Mouse (Mus musculus) lung, adult 18-20 months (tissue): Measurements from ENCODE around the gene Srrt.

ENCODE experiments used
- DNase-seq, 2 experiments: peaks; one replicate each; pipeline ENCODE4 v3.0.0; 2022; ENCODE audit warnings: mixed read lengths in 2 of 2

Gene Srrt

DNA sequence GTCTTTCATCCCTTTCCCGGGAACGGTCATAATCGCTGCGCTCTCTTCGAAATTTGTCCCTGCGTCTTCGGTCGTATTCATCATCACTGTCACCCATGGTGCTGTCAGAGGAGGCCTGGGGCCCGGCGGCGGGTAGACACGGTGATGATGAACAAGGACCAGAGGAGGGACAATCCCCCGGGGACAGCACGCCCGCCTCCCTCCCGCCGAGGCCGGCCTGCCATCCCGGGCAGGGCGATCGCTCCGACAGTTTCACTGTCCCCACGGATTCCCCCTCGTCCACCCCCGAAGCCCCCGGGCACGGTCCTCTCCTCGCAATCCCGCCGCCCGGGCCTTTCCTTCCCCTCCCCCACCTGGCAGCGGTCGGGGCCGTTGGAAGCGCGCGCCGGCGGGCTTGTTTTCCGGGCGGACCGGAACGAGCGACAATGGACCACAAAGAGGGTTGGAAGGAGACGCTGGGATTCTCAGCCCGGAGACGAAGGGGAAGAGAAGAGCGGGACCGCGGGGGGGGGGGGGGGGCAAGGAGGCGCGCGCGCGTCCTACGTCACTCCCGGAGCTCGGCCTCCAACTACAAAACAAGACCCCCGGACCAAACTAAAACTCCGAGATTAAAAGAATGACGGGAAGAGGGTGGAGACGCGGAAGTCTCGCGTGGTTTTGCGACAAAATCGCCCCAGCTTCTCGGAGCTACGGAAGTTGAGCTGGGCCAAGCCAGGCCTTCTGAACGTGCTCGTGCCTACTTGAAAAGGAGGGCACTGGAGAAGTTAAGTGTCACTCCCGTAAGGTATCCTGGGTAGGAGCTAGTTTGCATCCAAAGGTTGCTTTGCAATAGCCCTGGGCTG lies at the start of gene Srrt:
TSS of gene Srrt (minus strand) at position 604 of the 842 bp plus-strand sequence.
- peak; percentile 93 to 94 for DNase-seq

DNA sequence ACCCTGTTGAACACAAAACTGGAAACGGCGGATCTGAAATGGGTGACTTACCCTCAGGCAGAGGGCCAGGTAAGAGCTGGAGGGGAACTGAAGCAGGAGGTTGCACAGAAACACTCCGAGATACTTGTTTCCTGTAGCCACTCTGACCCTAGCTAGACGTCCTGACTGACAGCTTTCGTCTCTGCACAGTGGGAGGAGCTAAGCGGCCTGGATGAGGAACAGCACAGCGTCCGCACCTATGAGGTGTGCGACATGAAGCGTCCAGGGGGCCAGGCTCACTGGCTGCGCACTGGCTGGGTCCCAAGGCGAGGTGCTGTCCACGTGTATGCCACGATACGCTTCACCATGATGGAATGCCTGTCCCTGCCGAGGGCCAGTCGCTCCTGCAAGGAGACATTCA lies 46.6 kb upstream of the Srrt start:
- no peak for DNase-seq

DNA sequence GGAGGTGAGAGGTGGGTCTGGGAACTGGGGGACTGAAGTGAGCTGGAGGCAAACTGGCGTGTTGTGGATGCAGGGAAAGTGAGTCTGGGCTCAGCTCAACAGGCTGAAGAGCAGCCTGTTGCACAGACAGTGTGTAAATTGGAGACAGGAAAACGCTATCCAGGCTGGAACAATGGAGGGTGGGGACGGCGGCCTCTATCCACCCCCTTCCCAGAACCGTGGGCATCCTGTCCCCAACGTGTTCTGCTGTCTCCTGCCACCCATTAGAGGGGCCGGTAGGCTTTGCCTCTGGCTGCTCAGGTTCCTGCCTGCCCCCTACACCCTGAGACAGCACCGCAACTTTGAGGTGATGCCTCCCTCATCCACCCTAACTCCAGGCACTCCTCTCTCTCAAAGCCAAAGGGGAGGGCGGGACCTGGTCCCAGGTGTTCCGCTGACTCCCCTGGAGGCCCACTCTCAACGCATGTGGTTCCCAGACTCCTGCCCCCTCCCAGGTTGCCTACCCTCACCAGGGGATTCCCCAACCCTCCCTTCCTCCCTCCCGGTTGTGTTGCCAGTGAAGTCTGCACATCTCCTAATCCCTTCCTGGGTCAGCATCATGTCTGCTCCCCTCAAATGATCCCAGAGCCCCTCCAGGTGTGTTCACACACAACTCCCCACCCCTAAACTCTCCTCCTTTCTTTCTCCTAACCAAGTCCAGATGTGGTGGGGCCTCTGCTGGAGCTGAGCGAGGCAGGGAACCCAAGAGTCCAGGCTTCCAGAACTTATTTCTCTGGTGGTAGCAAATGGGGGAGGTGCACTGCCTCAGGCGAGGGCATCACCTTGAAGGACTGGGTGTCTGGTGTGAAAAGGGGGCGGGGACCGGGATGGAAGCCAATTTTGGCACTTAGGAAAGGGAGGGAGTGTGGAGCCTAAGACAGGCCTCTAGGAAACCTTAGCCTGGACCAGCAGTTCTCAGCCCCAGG lies 44.8 kb upstream of the Srrt start:
- peak; percentile 58 to 66 for DNase-seq

DNA sequence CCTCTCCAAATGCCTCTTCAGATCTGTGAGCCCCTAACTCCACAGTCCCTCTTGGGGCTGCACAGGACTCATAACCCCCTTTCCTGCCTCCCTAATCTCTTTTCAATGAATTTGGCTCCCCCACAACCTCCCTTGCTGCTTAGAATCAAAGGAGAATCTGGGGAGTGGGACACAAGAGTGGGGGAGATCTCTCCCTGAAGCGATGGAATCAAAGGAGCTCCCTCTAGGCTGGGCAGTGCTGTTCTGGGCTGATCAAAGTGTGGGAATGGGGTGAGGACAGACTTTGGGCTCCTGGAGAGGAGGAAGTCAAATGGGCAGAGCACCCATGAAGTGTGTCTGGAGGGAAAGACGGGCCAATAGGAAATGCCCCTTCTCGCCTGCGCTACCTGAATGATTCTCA lies 43.9 kb upstream of the Srrt start:
- no peak for DNase-seq

DNA sequence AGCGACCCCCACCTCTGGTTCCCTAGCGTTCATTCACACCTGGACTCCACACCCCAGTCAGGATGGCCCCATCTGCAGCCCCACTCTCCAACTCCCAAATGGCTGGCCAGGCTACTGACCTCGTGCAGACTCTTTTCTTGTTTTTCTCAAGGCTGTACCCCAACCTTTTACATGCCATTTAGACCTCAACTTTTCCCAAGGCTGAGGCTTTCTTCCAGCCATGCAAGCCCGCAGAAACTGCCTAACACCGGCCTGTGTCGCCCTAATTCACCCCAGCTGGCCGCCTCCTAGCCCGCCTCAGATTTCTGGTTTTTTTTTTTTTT lies 43.5 kb upstream of the Srrt start:
- no peak for DNase-seq

DNA sequence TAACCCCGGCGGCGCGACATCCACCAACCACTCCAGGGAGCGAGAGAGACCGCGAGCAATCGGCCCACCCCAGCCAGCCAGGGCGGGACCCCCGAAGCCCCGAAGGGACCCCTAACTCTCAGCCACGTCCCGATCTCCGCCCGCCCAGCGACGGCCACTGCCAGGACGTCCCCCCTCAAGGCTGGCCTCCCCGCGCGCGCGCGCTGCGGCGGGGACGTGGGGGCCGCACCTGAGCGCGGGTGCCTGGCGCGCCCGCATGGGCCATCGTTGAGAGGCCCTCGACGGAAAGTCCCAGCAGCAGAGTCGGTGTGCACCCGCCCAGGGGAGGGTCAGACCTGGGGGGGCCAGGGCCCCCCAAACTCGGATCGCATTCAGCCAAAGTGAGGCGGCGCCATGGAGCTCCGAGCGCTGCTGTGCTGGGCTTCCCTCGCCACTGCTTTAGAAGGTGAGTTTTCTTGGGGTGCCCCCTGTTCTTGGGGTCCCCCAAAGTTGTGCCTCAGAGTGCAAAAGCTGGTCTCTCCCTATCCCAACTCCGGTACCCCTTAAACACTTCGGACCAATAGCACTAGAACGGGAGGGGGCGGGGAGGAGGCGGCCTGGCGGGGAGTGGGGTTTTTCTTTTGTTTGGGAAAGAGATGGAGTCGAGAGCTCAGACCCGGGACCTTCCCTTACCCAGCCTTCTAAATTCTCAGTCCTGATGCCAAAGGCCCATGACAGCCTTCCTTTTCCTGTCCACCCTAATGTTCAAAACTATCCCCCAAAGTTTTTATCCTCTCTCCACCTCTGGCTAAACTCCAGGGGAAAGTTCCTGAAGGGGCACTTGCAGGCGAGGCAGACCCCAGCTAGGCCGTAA lies 43.0 kb upstream of the Srrt start:
- DNase-seq: no peak

DNA sequence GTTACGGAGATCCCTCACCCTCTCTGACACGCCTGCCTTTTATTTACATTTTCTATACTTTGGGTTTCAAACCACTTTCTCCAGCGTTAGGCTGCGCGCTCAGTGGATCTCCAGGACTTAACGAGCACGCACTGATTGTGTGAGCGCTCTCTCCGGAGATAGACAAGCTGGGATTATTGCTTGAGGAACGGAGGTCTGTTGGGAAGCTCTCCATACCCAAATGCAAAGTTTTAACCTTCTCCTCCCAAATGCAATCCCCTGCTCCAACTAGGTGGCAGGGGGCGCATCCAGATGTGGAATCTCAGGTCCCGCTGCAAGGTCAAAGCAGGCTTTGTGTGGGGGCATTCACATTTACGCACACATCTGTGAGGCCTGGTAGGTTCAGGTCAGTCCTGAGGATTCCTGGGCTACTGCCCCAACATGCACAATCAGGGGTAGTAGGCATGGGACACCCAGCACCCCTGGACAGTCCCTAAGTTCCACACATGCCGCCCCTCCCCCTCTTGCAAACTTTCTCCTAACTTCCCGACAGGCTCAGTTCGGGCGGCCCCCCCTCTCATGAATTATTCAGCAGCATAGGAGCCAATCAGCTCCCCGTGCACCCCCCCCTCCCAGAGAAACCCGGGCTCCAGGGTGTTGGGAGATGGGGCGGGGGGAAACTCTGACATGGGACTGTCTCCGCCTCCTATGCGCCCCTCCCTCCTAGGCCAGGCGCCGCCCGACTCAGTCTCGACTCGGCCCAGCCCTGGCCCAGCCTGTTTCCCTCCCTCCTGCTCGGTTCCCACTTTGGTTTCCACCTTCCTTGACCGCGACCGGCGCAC lies 42.1 kb upstream of the Srrt start, which contains the start of gene Ephb4:
TSS of gene Ephb4 (plus strand) at position 726 of the 821 bp plus-strand sequence.
- DNase-seq: peak; percentile 94 to 96

DNA sequence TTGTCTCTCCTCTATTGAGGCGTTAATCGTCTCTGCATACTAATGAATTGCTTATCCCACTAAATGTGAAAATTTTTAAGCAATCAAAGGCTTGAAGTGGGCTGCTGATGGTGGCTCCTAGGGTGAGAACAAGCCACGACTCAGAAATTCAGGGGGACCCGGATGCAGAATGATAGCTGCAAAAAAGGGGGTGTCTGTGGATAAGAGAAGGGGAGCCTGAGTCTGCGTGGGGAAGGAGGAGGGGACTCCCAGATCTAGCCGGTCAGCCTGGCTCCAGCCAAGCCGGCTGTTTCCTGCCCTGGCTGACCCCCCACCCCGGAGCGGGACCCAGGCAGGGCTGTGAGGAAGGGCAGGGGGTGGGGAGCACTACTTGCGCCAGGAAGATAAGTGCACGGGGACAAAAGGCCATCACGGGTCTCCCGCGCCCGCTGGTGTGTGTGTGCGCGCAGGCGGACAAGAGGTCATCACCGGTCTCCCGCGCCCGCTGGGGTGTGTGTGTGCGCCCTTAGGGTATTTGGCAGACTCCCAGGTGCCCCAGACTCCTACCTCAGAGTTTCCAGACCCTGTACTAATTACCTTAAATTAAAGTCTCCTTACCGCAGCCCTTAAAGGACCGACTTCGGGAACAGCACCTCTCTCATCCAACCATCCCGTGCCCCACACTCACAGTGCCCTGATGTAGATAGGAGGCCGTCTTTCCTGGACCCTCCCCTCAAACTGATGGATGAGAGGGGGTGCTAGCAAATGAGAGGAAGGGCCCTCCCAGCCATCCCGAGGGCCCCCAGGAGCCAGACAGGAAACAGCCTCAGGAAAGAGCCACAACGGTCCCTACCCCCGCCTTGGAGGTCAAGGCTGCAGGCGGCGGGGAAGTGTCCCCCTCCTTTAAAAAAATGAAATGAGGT lies 41.3 kb upstream of the Srrt start:
- peak; percentile 83 to 88 for DNase-seq

DNA sequence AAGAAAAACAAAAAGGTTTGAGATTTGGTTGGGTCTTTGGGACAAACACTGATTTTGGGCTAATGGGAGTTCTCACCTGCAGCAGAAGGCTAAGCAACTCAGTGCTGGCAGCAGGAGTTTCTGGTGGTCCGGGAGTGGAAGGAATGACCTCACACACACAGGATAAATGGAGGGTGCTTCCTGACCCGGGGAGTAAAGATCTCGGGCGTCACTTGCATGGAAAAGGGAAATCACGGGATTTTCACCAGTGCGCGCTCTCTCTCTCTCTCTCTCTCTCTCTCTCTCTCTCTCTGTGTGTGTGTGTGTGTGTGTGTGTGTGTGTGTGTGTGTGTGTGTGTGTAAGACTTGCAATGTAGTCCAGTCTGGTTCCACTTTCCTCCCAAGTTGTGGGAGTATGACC lies 40.4 kb upstream of the Srrt start:
- peak in 1 of 2 experiments; percentile 29 for DNase-seq

DNA sequence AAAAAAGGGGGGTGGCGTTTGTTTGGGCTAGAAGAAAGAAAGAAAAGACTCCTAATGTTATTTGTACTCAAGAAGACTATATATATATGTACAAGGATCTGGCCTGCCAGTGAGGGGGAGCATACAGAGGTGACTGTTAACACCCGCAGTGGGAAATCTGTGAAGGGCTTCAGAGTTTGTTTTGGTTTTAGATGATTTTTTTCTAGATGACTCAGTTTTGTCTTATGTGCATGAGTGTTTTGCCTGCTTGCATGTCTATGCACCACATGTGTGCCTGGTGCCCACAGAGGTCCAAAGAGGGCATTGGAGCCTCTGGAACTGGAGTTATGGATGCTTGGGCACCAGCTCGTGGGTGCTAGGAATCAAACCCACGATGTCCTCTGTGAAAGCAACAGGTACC lies 39.5 kb upstream of the Srrt start:
- DNase-seq: no peak

DNA sequence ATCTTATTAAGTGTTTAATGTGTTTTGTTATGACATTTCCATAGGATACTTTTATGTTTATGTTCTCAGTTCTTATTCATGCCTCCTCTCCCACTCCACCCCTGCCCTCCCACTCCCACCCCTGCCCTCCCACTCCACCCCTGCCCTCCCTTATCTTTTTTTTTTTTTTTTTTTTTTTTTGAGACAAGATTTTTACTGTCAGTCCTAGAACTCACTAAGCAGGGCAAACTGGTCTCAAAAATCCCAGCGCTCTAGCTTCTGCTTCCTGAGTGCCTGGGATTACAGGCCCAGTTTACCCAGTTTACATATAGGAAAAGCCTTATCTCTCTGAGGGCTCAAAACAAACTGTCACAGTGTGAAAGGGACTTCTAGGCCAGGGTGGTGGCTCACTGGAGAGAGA lies 38.9 kb upstream of the Srrt start:
- DNase-seq: no peak

DNA sequence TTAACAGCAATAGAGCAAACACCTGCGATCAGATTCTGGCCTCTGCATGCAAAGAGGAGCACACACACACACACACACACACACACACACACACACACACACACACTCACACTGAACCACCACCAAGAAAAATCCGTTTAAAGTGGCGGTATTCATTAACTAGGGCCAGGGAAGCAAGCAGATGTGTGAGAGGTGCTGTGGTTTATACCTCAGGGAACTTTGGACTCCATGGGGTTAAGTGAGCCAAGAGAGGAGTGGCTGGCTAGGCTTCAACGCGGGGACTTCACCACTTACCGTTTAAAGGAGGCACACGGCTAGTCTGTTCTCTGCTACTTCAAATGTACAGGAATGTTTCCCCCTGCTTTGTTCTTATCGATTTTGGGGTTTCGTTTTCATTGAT lies 38.3 kb upstream of the Srrt start:
- DNase-seq: peak; percentile 33 to 36

DNA sequence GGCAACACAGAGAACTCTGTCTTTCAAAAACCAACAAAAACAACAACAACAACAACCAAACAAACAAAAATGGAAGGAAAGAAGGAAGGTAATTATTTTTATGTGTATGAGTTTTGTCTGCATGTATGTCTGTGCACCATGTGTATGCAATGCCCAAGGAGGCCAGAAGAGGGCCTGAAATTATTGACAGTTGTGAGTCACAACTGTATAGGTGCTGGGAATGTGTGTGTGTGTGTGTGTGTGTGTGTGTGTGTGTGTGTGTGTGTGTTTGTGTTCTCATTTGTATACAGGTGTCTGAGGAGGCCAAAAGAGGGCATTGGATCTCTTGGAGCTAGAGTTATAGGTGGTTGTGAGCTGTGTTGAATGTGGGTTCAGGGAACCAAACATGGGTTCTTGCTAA lies 36.4 kb upstream of the Srrt start:
- no peak for DNase-seq

DNA sequence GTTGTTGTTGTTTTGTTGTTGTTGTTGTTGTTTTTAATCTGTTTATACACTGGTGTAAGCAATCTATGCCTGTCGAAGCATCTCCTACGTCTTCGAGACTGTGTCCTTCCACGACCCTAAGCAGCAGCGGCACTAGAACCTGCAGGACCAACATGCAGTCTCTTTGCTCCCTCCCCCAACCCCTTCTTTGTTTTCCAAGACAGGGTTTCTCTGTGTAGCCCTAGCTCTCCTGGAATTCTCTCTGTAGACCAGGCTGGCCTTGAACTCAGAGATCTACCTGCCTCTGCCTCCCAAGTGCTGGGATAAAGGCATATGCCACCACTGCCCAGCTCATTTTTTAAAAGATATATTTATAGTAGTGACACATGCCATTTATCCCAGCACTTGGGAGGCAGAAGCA lies 35.9 kb upstream of the Srrt start:
- no peak for DNase-seq

DNA sequence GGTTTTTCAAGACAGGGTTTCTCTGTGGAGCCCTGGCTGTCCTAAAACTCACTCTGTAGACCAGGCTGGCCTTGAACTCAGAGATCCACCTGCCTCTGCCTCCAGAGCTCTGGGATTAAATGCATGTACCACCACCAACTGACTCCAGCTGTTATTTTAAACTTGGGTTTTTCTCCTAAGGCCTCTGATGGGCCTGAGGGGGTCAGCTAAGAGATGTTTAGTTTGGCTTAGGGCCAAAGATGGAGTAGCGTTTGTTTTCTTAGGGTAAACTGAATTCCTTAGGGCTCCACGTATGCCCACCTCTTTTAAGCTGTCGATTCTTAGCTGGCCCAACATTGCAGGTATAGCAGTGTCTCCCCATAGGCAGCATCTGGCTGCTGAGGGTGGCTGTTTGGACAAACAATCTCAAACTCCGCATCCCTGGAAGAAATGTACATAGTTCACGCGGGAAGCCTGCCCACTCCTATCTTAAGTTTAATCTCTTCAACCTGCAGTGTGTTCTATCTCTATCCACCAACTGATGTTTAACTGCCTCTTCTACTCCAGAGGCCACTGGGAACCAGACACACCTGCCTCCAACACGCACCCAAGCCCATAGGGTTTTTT lies 35.0 kb upstream of the Srrt start:
- no peak for DNase-seq

DNA sequence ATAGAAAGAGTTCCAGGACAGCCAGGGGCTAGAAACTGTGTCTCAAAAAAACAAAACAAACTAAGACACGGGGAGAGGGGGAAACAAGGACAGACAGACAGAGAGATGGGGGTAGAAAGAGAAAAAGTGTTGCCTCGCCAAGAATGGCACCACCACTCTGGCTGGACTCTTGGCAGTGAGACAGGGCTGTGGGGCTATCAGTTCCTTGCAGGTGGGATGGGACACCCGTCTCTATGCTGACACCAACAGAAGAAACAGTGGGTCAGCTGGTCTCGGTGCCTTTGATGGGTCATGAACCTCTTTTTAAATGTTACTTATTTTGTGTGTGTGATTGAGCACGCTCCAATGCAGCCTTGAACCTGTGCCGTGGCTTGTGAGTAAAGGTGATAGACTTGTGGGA lies 32.7 kb upstream of the Srrt start:
- DNase-seq: no peak

DNA sequence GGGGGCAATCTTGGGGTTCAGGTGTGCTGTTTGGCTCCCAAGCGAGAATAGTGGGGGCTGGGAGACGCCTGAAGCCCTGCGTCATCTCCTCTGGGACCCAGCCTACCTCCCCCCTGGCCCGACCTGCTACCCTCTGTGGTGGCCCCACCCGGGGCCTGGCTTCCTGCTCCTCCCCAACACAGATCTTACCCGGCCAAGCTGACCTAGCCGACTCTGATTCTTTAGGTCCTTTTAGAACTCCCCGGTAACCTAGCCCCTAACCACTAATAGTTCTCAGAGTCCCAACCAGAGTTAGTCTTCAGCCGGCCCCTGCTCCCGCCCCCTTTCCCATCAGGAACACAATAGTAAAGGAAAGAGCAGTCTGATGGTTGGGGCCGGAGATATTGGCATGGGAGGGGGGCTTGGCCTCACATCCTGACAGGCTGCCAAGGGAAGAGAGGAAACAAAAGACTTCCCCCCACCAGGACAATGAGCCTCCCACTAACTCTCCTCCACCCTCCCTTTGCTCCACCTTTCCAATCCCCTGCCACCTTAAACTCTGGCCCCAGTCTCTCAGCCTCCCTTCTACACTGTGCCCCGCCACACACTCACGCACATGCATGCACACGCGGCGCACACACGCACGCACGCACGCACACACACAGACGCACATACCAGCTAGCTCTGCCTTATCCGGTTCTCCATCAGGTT lies 32.0 kb upstream of the Srrt start:
- DNase-seq: peak; percentile 69 to 78

DNA sequence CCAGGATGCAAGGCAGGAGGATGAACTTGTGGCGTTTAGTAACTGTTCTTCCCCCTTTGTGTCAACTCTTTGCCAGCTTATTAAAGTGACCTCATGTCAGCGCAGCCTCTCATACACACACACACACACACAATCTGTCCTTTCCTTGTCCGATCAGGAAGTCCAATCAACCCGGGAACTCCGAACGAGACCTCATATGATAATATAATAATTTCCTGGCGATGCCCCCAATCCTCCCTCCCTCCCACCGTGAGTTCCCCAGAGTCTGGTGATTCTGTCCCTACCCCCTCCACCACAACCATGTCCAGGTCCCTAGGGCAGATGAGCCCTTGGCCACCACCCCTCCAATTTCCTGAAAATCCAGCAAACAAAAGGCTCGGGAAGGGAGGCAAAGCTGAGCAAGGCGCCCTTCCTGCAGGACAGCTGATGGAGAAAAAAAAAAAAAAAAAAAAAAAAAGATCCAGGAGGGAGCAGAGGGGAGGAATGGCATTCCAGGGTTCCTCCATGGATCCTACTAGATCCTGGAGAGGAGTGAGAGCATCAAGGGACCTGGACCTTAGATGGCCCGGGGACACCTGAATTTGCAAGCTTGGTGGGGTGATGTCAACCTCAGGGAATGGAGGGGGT lies 31.3 kb upstream of the Srrt start:
- peak; percentile 60 to 71 for DNase-seq

DNA sequence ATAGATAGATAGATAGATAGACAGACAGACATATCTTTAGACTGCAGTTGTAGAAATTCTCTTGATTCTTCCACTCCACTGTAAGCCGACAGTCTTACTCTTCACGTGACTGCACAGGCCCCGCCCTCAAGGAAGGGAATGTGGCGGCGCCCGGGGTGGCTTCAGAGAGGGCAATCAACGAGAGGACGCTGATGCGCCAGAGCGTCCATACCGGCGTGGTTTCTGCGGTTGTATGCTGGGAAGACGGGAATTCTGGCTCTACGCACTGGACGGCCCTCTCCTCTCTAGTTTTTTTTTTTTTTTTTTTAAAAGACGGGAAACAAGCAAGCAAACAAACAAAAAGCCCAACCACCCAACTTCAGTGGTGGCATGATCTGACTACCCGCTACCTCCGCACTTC lies 30.8 kb upstream of the Srrt start:
- peak; percentile 93 to 95 for DNase-seq
